Mouse (Mus musculus): Measurements from ENCODE around the gene Tubgcp4. TPM values are rescaled to one million over a fixed set of nuclear protein-coding genes. Genes with fewer than 3 reads are reported as not detected.

The Tubgcp4 gene
- polyA plus RNA-seq, 1 experiment, result 14.1 TPM

DNA sequence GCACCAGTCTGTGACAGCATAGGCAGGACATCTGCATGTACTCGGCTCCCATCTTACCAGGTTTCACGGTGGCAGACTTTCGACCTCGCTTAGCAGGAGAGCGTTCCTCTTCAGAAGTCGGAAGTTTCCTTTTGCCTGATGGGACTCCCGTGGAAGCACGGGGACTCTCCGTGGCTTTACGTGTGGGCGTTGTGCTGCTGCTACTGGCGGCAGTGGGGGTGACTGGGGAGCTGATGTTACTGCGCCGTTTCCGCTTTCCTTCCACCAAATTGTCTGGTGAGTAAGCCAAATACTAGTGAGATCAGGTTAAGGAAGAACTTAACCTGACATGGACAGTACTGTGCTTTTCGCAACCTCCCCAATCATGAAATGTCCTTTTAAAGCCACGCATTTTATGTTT lies 33.8 kb downstream of the Tubgcp4 start:
- whole genome bisulfite sequencing, result 93% methylated on average over 17 of the region's 17 CpGs

GRCm38 (mm10) chr2:121206541-121206940 lies 36.1 kb downstream of the Tubgcp4 start:
- H3K36me3 ChIP-seq (ENCODE audit: control insufficient read depth, insufficient read depth, low read length), result peaks cover 47% of the 10 kb centered on the region
- TF ChIP-seq POLR2A (IDR thresholded peaks at IDR 0.05; ENCODE audit: low read depth, low read length) (no peak), CTCF (IDR thresholded peaks at IDR 0.05; ENCODE audit: extremely low read depth, insufficient read length, insufficient replicate concordance, low read depth, low read length) (no peak)
- H3K27ac ChIP-seq (ENCODE audit: insufficient read depth, low read depth, low read length), result no peak overlapping the region
- no peaks in the 10 kb centered on the region for H3K4me1 ChIP-seq (ENCODE audit: control insufficient read depth, insufficient read depth, insufficient read length, low read length)
- H3K27me3 ChIP-seq (ENCODE audit: control insufficient read depth, insufficient read depth, low read length), result no peaks in the 10 kb centered on the region
- no peak overlapping the region for H3K4me3 ChIP-seq (ENCODE audit: low read depth, low read length)
- WGBS, result 97% methylated on average over 3 of the region's 3 CpGs

More for the DNA sequence above, 33.8 kb downstream of the Tubgcp4 start:
- H3K4me3 ChIP-seq (ENCODE audit: low read depth, low read length), result no peak overlapping the region
- H3K36me3 ChIP-seq (ENCODE audit: control insufficient read depth, insufficient read depth, low read length), result peaks cover 44% of the 10 kb centered on the region
- no peaks in the 10 kb centered on the region for H3K4me1 ChIP-seq (ENCODE audit: control insufficient read depth, insufficient read depth, insufficient read length, low read length)
- H3K27ac ChIP-seq (ENCODE audit: insufficient read depth, low read depth, low read length), result no peak overlapping the region
- TF ChIP-seq CTCF (IDR thresholded peaks at IDR 0.05; ENCODE audit: extremely low read depth, insufficient read length, insufficient replicate concordance, low read depth, low read length) (no peak), POLR2A (IDR thresholded peaks at IDR 0.05; ENCODE audit: low read depth, low read length) (no peak)
- H3K27me3 ChIP-seq (ENCODE audit: control insufficient read depth, insufficient read depth, low read length), result no peaks in the 10 kb centered on the region

DNA sequence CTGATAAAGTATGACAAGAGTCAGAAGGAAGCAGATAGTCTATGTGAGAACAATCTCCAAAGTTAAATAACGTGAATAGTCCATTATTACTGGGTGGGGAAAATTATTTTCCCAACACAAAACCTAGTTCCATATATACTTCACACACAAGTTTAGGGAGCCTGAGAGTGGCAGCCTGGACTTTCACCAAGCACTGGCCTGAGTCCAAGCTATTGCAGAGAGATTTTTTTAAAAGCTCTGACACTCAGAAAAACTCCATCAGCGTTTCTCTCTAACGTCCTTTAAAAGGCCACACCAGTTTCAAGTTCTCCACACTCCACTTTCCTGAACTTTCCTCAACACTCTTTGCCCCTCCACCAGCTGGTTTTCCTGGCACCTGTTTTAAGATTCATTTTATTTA lies 44.0 kb downstream of the Tubgcp4 start:
- H3K27ac ChIP-seq (ENCODE audit: insufficient read depth, low read depth, low read length), result no peak overlapping the region
- 55% methylated on average over 3 of the region's 3 CpGs for WGBS
- no peak overlapping the region for H3K4me3 ChIP-seq (ENCODE audit: low read depth, low read length)
- peaks cover 27% of the 10 kb centered on the region for H3K36me3 ChIP-seq (ENCODE audit: control insufficient read depth, insufficient read depth, low read length)
- no peaks in the 10 kb centered on the region for H3K27me3 ChIP-seq (ENCODE audit: control insufficient read depth, insufficient read depth, low read length)
- H3K4me1 ChIP-seq (ENCODE audit: control insufficient read depth, insufficient read depth, insufficient read length, low read length), result no peaks in the 10 kb centered on the region
- no peak for TF ChIP-seq CTCF (IDR thresholded peaks at IDR 0.05; ENCODE audit: extremely low read depth, insufficient read length, insufficient replicate concordance, low read depth, low read length)
- TF ChIP-seq POLR2A (IDR thresholded peaks at IDR 0.05; ENCODE audit: low read depth, low read length), result no peak

GRCm38 (mm10) chr2:121219177-121219576 lies 48.7 kb downstream of the Tubgcp4 start:
- H3K36me3 ChIP-seq (ENCODE audit: control insufficient read depth, insufficient read depth, low read length), result peaks cover 27% of the 10 kb centered on the region
- TF ChIP-seq POLR2A (IDR thresholded peaks at IDR 0.05; ENCODE audit: low read depth, low read length), result no peak
- no peak for TF ChIP-seq CTCF (IDR thresholded peaks at IDR 0.05; ENCODE audit: extremely low read depth, insufficient read length, insufficient replicate concordance, low read depth, low read length)
- H3K4me3 ChIP-seq (ENCODE audit: low read depth, low read length), result no peak overlapping the region
- H3K27me3 ChIP-seq (ENCODE audit: control insufficient read depth, insufficient read depth, low read length), result no peaks in the 10 kb centered on the region
- no peaks in the 10 kb centered on the region for H3K4me1 ChIP-seq (ENCODE audit: control insufficient read depth, insufficient read depth, insufficient read length, low read length)
- H3K27ac ChIP-seq (ENCODE audit: insufficient read depth, low read depth, low read length), result no peak overlapping the region

GRCm38 (mm10) chr2:121219994-121220393 lies 49.5 kb downstream of the Tubgcp4 start:
- Histone ChIP-seq H3K4me3 (ENCODE audit: low read depth, low read length) (no peak overlapping the region), H3K27ac (ENCODE audit: insufficient read depth, low read depth, low read length) (no peak overlapping the region), H3K4me1 (ENCODE audit: control insufficient read depth, insufficient read depth, insufficient read length, low read length) (no peaks in the 10 kb centered on the region), H3K27me3 (ENCODE audit: control insufficient read depth, insufficient read depth, low read length) (no peaks in the 10 kb centered on the region), H3K36me3 (ENCODE audit: control insufficient read depth, insufficient read depth, low read length) (peaks cover 24% of the 10 kb centered on the region)
- TF ChIP-seq POLR2A (IDR thresholded peaks at IDR 0.05; ENCODE audit: low read depth, low read length) (no peak), CTCF (IDR thresholded peaks at IDR 0.05; ENCODE audit: extremely low read depth, insufficient read length, insufficient replicate concordance, low read depth, low read length) (no peak)

DNA sequence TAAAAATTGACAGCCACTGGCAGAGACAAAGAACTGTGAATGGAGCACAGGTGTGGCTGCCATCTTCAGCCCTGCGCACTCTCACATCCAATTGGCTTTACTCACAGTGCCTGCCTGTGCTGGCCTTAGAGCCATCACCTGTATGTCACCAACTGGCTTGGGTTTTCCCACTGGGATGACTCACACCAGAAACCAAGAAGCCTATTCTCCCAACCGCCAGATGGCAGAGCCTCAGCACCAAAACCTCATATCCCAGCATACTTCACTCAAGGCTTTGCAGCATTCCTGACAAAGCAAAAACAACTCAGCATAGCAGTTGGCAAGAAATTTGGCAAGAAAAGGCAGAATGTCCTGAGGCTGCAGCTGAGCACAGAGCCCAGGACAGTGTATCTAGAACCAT lies 52.6 kb downstream of the Tubgcp4 start:
- no peak overlapping the region for H3K27ac ChIP-seq (ENCODE audit: insufficient read depth, low read depth, low read length)
- WGBS, result 95% methylated on average over 2 of the region's 2 CpGs
- no peak overlapping the region for H3K4me3 ChIP-seq (ENCODE audit: low read depth, low read length)
- peaks cover 27% of the 10 kb centered on the region for H3K36me3 ChIP-seq (ENCODE audit: control insufficient read depth, insufficient read depth, low read length)
- no peak for TF ChIP-seq CTCF (IDR thresholded peaks at IDR 0.05; ENCODE audit: extremely low read depth, insufficient read length, insufficient replicate concordance, low read depth, low read length)
- TF ChIP-seq POLR2A (IDR thresholded peaks at IDR 0.05; ENCODE audit: low read depth, low read length), result no peak
- H3K4me1 ChIP-seq (ENCODE audit: control insufficient read depth, insufficient read depth, insufficient read length, low read length), result no peaks in the 10 kb centered on the region
- H3K27me3 ChIP-seq (ENCODE audit: control insufficient read depth, insufficient read depth, low read length), result no peaks in the 10 kb centered on the region

DNA sequence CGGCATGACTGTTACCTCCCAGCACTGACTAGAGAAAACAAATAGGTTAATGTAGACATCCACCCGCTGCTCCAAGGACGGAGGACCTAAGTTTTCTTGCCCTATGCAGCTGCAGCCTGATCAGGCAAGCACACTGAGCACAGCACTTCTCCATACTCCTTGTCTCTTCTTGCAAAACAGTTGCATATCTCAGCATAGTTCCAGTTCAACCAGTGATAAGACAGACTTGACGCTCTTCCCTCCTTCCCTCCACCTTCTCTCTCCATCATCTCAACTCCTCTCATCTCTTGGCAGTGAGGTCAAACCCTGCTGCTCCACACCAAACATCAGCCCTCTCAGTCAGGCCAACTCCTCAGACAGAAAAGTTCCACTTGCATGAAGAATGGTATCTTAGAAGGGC lies 57.7 kb downstream of the Tubgcp4 start:
- Histone ChIP-seq H3K27ac (ENCODE audit: insufficient read depth, low read depth, low read length) (no peak overlapping the region), H3K36me3 (ENCODE audit: control insufficient read depth, insufficient read depth, low read length) (peaks cover 19% of the 10 kb centered on the region), H3K4me3 (ENCODE audit: low read depth, low read length) (no peak overlapping the region), H3K4me1 (ENCODE audit: control insufficient read depth, insufficient read depth, insufficient read length, low read length) (no peaks in the 10 kb centered on the region), H3K27me3 (ENCODE audit: control insufficient read depth, insufficient read depth, low read length) (no peaks in the 10 kb centered on the region)
- TF ChIP-seq POLR2A (IDR thresholded peaks at IDR 0.05; ENCODE audit: low read depth, low read length) (no peak), CTCF (IDR thresholded peaks at IDR 0.05; ENCODE audit: extremely low read depth, insufficient read length, insufficient replicate concordance, low read depth, low read length) (no peak)
- WGBS, result 96% methylated on average over 4 of the region's 4 CpGs
